Mouse (Mus musculus) right cerebral cortex, postnatal 10 days (tissue): Measurements from ENCODE around the gene Kdelc1.

ENCODE experiments used
- DNase-seq, 2 experiments: peaks; one replicate each; pipeline ENCODE4 v3.0.0; 2021; ENCODE audit warnings: low spot score in 2 of 2

Gene Kdelc1

GRCm38 (mm10) chr1:44063439-44063838, 55.2 kb downstream of the Kdelc1 start:
- no peak for DNase-seq

- no peak for DNase-seq
Observed at GRCm38 (mm10) chr1:44061836-44062235, 56.8 kb downstream of the Kdelc1 start, which contains the start of gene Gm8251. Gene Gm8251 (minus strand): TSS chr1:44061936.

- no peak for DNase-seq
Observed at GRCm38 (mm10) chr1:44057805-44058204, 60.8 kb downstream of the Kdelc1 start.
